Mouse (Mus musculus): ENCODE measurements around the gene Lig4.

Gene Lig4

GRCm38 (mm10) chr8:9932711-9933110, 44.8 kb downstream of the Lig4 start:
- in situ Hi-C loops (cut with MboI; ENCODE audit: low sequenced_read_pairs), result no loop called here

DNA sequence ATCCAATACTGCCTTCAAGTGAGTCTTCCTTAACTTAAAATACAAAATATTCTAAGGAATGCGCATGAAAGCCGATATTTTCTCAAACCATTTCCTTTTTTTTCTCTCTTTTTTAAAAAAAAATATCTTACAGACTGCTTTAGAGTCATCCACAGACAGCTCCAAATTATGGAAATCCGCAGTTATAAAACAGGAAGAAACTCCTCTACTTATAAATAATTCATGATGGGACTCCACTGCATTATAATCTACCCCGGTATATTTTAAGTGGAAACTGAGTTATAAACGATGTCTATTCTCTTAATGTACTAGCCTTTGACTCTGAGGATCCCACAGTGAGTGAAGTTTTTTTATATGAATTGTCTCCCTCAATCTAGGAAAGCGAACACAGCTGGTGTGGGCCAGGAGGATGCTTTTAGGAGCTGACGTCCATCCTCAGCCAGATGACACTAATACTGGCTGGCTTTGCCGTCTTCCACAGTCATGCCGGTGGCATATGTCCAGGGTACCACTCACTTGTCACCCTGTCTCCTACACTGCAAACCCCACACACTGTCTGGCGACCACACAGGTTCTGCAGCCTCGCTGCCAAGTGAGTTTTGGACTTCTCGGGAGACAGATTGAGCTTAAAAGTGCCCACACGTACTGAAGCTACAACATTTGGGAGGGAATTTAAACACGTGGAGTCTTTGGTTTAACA, 47.6 kb downstream of the Lig4 start:
- in situ Hi-C loops (cut with MboI; ENCODE audit: low sequenced_read_pairs), result no loop called here

Data from CH12F3 (cell line).